Mouse (Mus musculus): ENCODE measurements around the gene AC109138.7.

- no peak for TF ChIP-seq ZNF384 (IDR thresholded peaks at IDR 0.05; ENCODE audit: low read depth, low read length)
- no peak for TF ChIP-seq RCOR1 (conservative IDR thresholded peaks at IDR 0.05; ENCODE audit: low read depth, low read length)
- TF ChIP-seq MEF2A (IDR thresholded peaks at IDR 0.05; ENCODE audit: borderline replicate concordance, low read depth, low read length), result no peak
- TF ChIP-seq GABPA (IDR thresholded peaks at IDR 0.05; ENCODE audit: insufficient replicate concordance, low read depth, low read length), result no peak
- no peak for TF ChIP-seq KAT2A (IDR thresholded peaks at IDR 0.05; ENCODE audit: insufficient replicate concordance, low read length)
- TF ChIP-seq CTCF (conservative IDR thresholded peaks at IDR 0.05 in 1 of 2, IDR thresholded peaks at IDR 0.05 in 1 of 2; ENCODE audit: low read depth in 2 of 2, low read length in 2 of 2), result no peak
These were observed 49.5 kb downstream of the AC109138.7 start for GRCm38 (mm10) chr19:4263702-4264101.
